Mouse (Mus musculus): Measurements from ENCODE around the gene Cox14. TPM values are rescaled to one million over a fixed set of nuclear protein-coding genes. Genes with fewer than 3 reads are reported as not detected.
A peak's percentile ranks its signal among the peaks of the same experiment; 100 is the strongest.
"Not testable (repeated sequence)": the region's sequence is repeated elsewhere in the genome, so short reads cannot be mapped to it uniquely, and the experiment has no call there.

Gene Cox14
- total RNA-seq (2021) = 100 to 1,000 TPM; 181 to 213 TPM
- long read RNA-seq, experiment 1, transcript Cox14-201 (2 exons, 723 nt) = major isoform, 80 of 88 reads
- long read RNA-seq, experiment 1, partial matches to known transcripts = 6 of 88 reads
- long read RNA-seq, experiment 1, other reads (novel, unspliced or antisense) = 2 of 88 reads
- long read RNA-seq, experiment 2, transcript Cox14-201 (2 exons, 723 nt) = major isoform, 340 of 359 reads
- long read RNA-seq, experiment 2, partial matches to known transcripts = 0 of 359 reads
- long read RNA-seq, experiment 2, other reads (novel, unspliced or antisense) = 19 of 359 reads

- peak; percentile 96 for DNase-seq (ENCODE audit: low spot score in 2 of 2)
Measured at GRCm38 (mm10) chr15:99725341-99726155, at the start of gene Cox14. Gene Cox14 (plus strand): TSS chr15:99725618.

DNA sequence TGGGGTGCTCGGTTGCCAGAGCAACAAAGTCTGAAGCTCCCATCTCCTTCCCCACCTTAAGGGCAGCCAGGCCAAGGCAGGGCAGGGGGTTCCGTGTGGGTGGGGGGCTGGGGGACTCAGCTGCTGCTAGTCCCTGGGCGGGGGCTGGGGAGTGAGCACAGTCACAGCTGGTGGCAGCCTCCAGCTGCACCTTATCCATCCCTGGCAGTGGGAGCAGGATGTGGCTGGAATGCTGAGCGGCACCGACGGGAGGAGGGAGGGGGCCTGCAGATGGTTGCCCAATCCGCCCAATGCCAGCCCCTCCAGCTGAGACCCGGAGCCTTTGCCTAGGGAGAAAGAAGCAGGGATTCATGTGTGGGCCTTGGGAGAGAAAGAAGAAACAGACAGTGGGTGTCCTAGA, 48.3 kb upstream of the Cox14 start:
- no peak for DNase-seq (ENCODE audit: low spot score in 2 of 2)

GRCm38 (mm10) chr15:99678063-99678800, 47.2 kb upstream of the Cox14 start:
- DNase-seq (ENCODE audit: low spot score in 2 of 2) = peak in 1 of 2 experiments; percentile 63

- DNase-seq (ENCODE audit: low spot score in 2 of 2) = no peak
Measured at GRCm38 (mm10) chr15:99679008-99679407, 46.4 kb upstream of the Cox14 start.

- DNase-seq (ENCODE audit: low spot score in 2 of 2) = no peak
Measured at GRCm38 (mm10) chr15:99682880-99683279, 42.5 kb upstream of the Cox14 start.

GRCm38 (mm10) chr15:99684156-99684555, 41.3 kb upstream of the Cox14 start:
- no peak for DNase-seq (ENCODE audit: low spot score in 2 of 2)

DNA sequence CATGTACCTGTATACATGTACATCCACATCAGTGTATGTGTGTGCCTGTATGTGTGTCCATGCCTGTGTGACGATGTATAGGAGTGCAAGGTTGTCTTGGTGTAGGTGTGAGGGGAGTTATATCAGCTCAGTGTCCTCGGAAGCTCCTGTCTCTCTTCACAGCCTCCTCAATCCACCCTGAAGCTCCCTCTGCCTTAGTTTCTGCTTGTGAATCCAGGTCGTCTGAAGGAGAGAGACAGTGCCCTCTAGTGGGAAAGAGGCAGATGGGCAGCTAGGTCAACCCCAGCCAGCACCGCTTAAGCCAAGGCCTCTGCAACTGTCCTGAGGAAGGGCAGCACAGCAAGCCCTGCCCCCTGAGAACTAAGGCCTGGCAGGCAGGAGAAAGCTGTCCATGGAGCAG, 36.7 kb upstream of the Cox14 start:
- DNase-seq (ENCODE audit: low spot score in 2 of 2) = no peak

DNA sequence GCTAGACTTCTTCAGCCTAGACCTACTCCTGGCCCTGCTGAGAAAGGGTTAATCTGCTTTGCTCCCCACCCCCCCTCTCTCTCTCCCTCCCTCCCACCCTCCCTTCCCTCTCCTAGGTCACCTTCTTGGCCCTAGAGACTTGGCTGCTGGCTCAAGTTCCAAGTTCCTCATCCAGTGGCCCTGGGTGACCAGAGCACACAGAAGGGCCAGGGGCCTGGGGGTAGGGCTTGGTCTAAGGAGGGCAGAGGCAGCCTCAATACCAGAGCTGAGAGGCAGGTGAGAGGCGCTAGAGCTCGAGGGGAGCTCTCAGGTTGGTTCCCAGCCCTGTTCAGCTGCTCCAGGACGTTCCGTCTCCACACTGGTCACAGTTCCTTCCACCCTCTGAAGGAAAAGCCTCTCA, 34.5 kb upstream of the Cox14 start:
- no peak for DNase-seq (ENCODE audit: low spot score in 2 of 2)

- no peak for DNase-seq (ENCODE audit: low spot score in 2 of 2)
Measured at GRCm38 (mm10) chr15:99691976-99692375, 33.4 kb upstream of the Cox14 start.

DNA sequence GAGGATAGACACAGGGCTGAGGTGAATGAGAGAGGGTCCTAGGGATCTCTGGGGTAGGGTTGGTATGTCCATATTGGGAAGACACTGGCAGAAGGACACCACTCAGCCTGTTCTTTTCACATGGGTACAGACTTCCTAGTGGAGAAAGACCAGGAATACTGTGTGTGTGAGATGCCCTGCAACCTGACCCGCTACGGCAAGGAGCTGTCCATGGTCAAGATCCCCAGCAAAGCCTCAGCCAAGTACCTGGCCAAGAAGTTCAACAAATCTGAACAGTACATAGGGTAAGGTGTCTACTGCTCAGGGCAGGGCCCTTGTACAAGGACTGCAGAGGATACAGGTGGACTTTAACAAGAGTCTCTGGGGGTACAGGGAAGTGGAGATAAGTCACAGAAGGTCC, 28.1 kb upstream of the Cox14 start:
- DNase-seq (ENCODE audit: low spot score in 2 of 2) = no peak

DNA sequence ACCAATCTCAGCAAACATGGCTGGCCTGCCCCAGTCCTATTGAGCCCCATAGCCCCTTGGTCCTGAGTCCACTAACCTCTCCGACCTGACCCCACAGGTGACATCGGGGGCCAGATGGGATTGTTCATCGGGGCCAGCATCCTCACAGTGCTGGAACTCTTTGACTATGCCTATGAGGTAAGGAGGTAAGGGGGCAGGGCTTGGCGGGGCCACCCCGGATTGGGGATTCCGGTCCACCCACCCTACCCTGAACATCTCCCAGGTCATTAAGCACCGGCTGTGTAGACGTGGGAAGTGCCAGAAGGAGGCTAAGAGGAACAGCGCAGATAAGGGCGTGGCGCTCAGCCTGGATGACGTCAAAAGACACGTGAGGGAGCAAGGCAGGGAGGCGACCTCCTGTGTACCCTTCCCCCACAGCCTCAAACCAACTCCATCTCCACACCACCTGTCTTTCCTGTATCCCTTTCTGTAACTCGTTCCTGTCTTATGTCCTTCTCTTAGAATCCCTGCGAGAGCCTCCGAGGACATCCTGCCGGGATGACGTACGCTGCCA, 26.8 kb upstream of the Cox14 start:
- no peak for DNase-seq (ENCODE audit: low spot score in 2 of 2)

DNA sequence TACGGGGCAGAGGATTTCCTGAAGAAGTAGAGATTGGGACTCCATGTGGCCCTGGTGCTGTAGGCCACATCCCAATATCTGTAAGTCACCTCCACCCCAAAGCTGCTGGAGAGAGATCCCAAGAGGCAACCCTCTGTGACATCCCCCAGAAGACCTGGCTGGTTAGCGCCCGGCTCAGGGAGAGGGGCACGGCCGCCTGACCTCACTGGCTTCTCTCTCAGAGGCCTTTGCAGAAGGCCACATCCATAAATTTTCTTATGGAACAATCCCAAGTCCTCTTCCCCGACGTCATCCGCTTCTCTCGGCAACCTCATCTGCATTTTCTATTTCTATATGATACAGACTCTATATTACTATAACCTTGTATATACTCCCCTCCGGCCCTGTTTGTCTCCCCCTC, 25.7 kb upstream of the Cox14 start:
- DNase-seq (ENCODE audit: low spot score in 2 of 2) = peak in 1 of 2 experiments; percentile 32

GRCm38 (mm10) chr15:99700219-99701106, 25.0 kb upstream of the Cox14 start:
- no peak for DNase-seq (ENCODE audit: low spot score in 2 of 2)

GRCm38 (mm10) chr15:99701640-99701998, 23.8 kb upstream of the Cox14 start:
- DNase-seq (ENCODE audit: low spot score in 2 of 2) = not testable (repeated sequence)

GRCm38 (mm10) chr15:99701999-99702900, 23.2 kb upstream of the Cox14 start, which contains the start of gene Smarcd1:
Gene Smarcd1 (plus strand): TSS chr15:99702129.
- DNase-seq (ENCODE audit: low spot score in 2 of 2) = peak; percentile 96 to 97

DNA sequence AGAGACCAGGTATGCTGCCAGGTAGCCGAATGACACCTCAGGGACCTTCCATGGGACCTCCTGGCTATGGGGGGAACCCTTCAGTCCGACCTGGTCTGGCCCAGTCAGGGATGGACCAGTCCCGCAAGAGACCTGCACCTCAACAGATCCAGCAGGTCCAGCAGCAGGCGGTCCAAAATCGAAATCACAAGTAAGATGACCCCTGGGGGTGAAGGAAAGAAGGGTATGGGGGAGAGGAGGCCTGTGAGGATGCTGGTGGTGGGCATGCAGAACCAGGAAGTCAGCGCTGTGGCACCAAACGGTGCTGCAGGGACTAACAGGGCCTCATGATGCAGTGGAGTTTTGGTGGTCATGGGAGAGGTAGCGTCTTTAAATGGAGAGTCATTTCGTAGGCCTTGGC, 22.3 kb upstream of the Cox14 start:
- no peak for DNase-seq (ENCODE audit: low spot score in 2 of 2)

DNA sequence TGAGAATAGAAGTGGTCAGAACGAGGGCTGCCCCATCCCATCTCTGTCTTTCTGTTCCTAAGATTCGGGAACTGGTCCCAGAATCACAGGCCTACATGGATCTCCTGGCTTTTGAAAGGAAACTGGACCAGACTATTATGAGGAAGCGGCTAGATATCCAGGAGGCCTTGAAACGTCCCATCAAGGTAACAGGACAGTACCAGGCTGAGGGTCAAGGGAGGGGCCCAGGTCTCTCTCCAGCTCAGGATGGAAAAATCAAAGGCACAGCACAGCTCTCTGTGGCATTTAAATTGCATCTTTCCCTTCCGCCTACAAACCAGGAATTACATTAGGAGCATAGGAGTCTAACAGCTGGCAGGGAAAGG, 21.8 kb upstream of the Cox14 start:
- no peak for DNase-seq (ENCODE audit: low spot score in 2 of 2)

GRCm38 (mm10) chr15:99704041-99704681, 21.3 kb upstream of the Cox14 start:
- peak in 1 of 2 experiments; percentile 30 for DNase-seq (ENCODE audit: low spot score in 2 of 2)

GRCm38 (mm10) chr15:99704881-99705280, 20.5 kb upstream of the Cox14 start:
- peak in 1 of 2 experiments; percentile 36 for DNase-seq (ENCODE audit: low spot score in 2 of 2)
